Mouse (Mus musculus): ENCODE results near the gene Lzts2.

DNA sequence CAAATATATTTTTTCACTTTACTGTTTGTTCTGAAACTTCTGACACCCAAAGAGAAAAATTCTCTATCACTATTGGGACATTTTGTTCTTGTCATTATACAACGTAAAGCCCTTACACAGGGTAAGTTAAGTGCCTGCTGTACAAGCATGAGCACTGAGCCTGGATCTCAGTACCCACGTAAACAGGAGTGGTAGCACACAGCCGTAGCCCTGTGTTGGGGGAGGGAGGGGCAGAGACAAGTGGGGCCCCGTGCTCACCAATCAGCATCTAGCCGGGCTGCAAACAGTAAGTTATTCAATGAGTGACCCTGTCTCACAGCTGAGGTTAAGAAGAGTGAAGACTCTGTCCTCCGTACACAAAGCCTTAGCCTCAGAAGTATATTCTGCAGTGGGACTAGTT, 37.6 kb upstream of the Lzts2 start:
- TF ChIP-seq CHD2 (IDR thresholded peaks at IDR 0.05; ENCODE audit: low read depth, low read length), result no peak
- TF ChIP-seq ZC3H11A (IDR thresholded peaks at IDR 0.05; ENCODE audit: borderline replicate concordance, low read depth, low read length), result no peak

Measured in ES-E14 (cell line).